Mouse (Mus musculus): ENCODE measurements at regions not wholly inside any gene's neighbourhood (a gene's known extent, or its start where the extent isn't known, plus 50 kb on each side); places are given as distances from the start of the nearest gene placed in this dataset.

GRCm38 (mm10) chr5:119739386-119739785, 68.9 kb downstream of the Tbx3 start:
- in situ Hi-C loops (cut with MboI; ENCODE audit: low pct_unique_long_range_greater_than_20kb in 1 of 2, low sequenced_read_pairs in 2 of 2, unreplicated experiment in 1 of 2), result no loop called here

- in situ Hi-C loops (cut with MboI; ENCODE audit: low pct_unique_long_range_greater_than_20kb in 1 of 2, low sequenced_read_pairs in 2 of 2, unreplicated experiment in 1 of 2), result no loop called here
Observed at GRCm38 (mm10) chr5:119741116-119741515, 70.6 kb downstream of the Tbx3 start.

- in situ Hi-C loops (cut with MboI; ENCODE audit: low pct_unique_long_range_greater_than_20kb in 1 of 2, low sequenced_read_pairs in 2 of 2, unreplicated experiment in 1 of 2), result no loop called here
Observed at GRCm38 (mm10) chr5:119743733-119744132, 73.3 kb downstream of the Tbx3 start.

- in situ Hi-C loops (cut with MboI; ENCODE audit: low pct_unique_long_range_greater_than_20kb in 1 of 2, low sequenced_read_pairs in 2 of 2, unreplicated experiment in 1 of 2), result no loop called here
Observed at GRCm38 (mm10) chr5:119747038-119747437, 76.6 kb downstream of the Tbx3 start.

- in situ Hi-C loops (cut with MboI; ENCODE audit: low pct_unique_long_range_greater_than_20kb in 1 of 2, low sequenced_read_pairs in 2 of 2, unreplicated experiment in 1 of 2), result no loop called here
Observed at GRCm38 (mm10) chr5:119748667-119749066, 78.2 kb downstream of the Tbx3 start.

GRCm38 (mm10) chr5:119749153-119749552, 78.7 kb downstream of the Tbx3 start:
- in situ Hi-C loops (cut with MboI; ENCODE audit: low pct_unique_long_range_greater_than_20kb in 1 of 2, low sequenced_read_pairs in 2 of 2, unreplicated experiment in 1 of 2), result no loop called here

- in situ Hi-C loops (cut with MboI; ENCODE audit: low pct_unique_long_range_greater_than_20kb in 1 of 2, low sequenced_read_pairs in 2 of 2, unreplicated experiment in 1 of 2), result no loop called here
Observed at GRCm38 (mm10) chr5:119755782-119756181, 76.7 kb upstream of the Tbx5 start.

- in situ Hi-C loops (cut with MboI; ENCODE audit: low pct_unique_long_range_greater_than_20kb in 1 of 2, low sequenced_read_pairs in 2 of 2, unreplicated experiment in 1 of 2), result no loop called here
Observed at GRCm38 (mm10) chr5:119758880-119759279, 73.6 kb upstream of the Tbx5 start.

GRCm38 (mm10) chr5:119762102-119762501, 70.4 kb upstream of the Tbx5 start:
- in situ Hi-C loops (cut with MboI; ENCODE audit: low pct_unique_long_range_greater_than_20kb in 1 of 2, low sequenced_read_pairs in 2 of 2, unreplicated experiment in 1 of 2), result no loop called here

- in situ Hi-C loops (cut with MboI; ENCODE audit: low pct_unique_long_range_greater_than_20kb in 1 of 2, low sequenced_read_pairs in 2 of 2, unreplicated experiment in 1 of 2), result no loop called here
Observed at GRCm38 (mm10) chr5:119763337-119763736, 69.1 kb upstream of the Tbx5 start.

GRCm38 (mm10) chr5:119766372-119766771, 66.1 kb upstream of the Tbx5 start:
- in situ Hi-C loops (cut with MboI; ENCODE audit: low pct_unique_long_range_greater_than_20kb in 1 of 2, low sequenced_read_pairs in 2 of 2, unreplicated experiment in 1 of 2), result no loop called here

GRCm38 (mm10) chr5:119770951-119771350, 61.5 kb upstream of the Tbx5 start:
- in situ Hi-C loops (cut with MboI; ENCODE audit: low pct_unique_long_range_greater_than_20kb in 1 of 2, low sequenced_read_pairs in 2 of 2, unreplicated experiment in 1 of 2), result no loop called here

- in situ Hi-C loops (cut with MboI; ENCODE audit: low pct_unique_long_range_greater_than_20kb in 1 of 2, low sequenced_read_pairs in 2 of 2, unreplicated experiment in 1 of 2), result no loop called here
Observed at GRCm38 (mm10) chr5:119776106-119776887, 56.2 kb upstream of the Tbx5 start.

GRCm38 (mm10) chr5:119777836-119778235, 54.6 kb upstream of the Tbx5 start:
- in situ Hi-C loops (cut with MboI; ENCODE audit: low pct_unique_long_range_greater_than_20kb in 1 of 2, low sequenced_read_pairs in 2 of 2, unreplicated experiment in 1 of 2), result no loop called here

GRCm38 (mm10) chr5:119781375-119781774, 51.1 kb upstream of the Tbx5 start:
- in situ Hi-C loops (cut with MboI; ENCODE audit: low pct_unique_long_range_greater_than_20kb in 1 of 2, low sequenced_read_pairs in 2 of 2, unreplicated experiment in 1 of 2), result loop anchor here (10.0 kb wide), 1 partner anchor 313 kb away; no protein-coding TSS in a partner anchor
